Mouse (Mus musculus) leukemia stem cell, adult 10-12 weeks (primary cell): ENCODE data around the gene Tex19.1. TPM values are rescaled to one million over a fixed set of nuclear protein-coding genes. Genes with fewer than 3 reads are reported as not detected.

Experiments used
- polyA plus RNA-seq: library from polyadenylated mRNA; stranded (reverse); fragments of >175 nt; gene quantifications from 2 replicates; pipeline ENCODE4 v1.2.3, GENCODE M21; 2012; ENCODE audit warnings: low replicate concordance

The Tex19.1 gene
- not detected in 2 replicates for polyA plus RNA-seq

GRCm38 (mm10) chr11:121145865-121146264 is at the start of gene Tex19.1:
Gene Tex19.1, plus strand, starts transcription at chr11:121146143.

GRCm38 (mm10) chr11:121118577-121118976 is 27.4 kb upstream of the Tex19.1 start, which contains the start of gene Tex19.2:
Gene Tex19.2, minus strand, starts transcription at chr11:121118677.

GRCm38 (mm10) chr11:121159971-121160370 is 14.0 kb downstream of the Tex19.1 start, which contains the start of gene Uts2r:
Gene Uts2r, plus strand, starts transcription at chr11:121160271.

Other genes with a start within 250 kb of the Tex19.1 start
- gene Ccdc57, start 213.3 kb upstream of the Tex19.1 start, polyA plus RNA-seq = 2.0 and 2.1 TPM in 2 replicates
- 10.6 and 15.1 TPM in 2 replicates for gene Slc16a3, start 197.7 kb upstream of the Tex19.1 start, polyA plus RNA-seq
- gene Csnk1d, start 154.8 kb upstream of the Tex19.1 start, polyA plus RNA-seq = 102 and 115 TPM in 2 replicates
- 3.7 and 14.9 TPM in 2 replicates for gene Cd7, start 106.7 kb upstream of the Tex19.1 start, polyA plus RNA-seq
- not detected in 2 replicates for gene Sectm1b, start 82.6 kb upstream of the Tex19.1 start, polyA plus RNA-seq
- gene Sectm1a, start 64.9 kb upstream of the Tex19.1 start, polyA plus RNA-seq = not detected in 2 replicates
- gene Tex19.2, start 27.5 kb upstream of the Tex19.1 start, polyA plus RNA-seq = not detected in 2 replicates
- not detected in 2 replicates for gene Uts2r, start 14.1 kb downstream of the Tex19.1 start, polyA plus RNA-seq
- 7.4 and 12.8 TPM in 2 replicates for gene Hexdc, start 58.3 kb downstream of the Tex19.1 start, polyA plus RNA-seq
- gene Ogfod3, start 58.6 kb downstream of the Tex19.1 start, polyA plus RNA-seq = 4.3 and 9.0 TPM in 2 replicates
- gene Cybc1, start 83.2 kb downstream of the Tex19.1 start, polyA plus RNA-seq = 10.0 and 19.4 TPM in 2 replicates
- gene Narf, start 91.1 kb downstream of the Tex19.1 start, polyA plus RNA-seq = 6.8 and 16.3 TPM in 2 replicates
- 39.0 and 51.3 TPM in 2 replicates for gene Foxk2, start 113.8 kb downstream of the Tex19.1 start, polyA plus RNA-seq
- 5.3 and 11.6 TPM in 2 replicates for gene Wdr45b, start 208.3 kb downstream of the Tex19.1 start, polyA plus RNA-seq
- gene Rab40b, start 242.1 kb downstream of the Tex19.1 start, polyA plus RNA-seq = not detected in 2 replicates